Mouse (Mus musculus): ENCODE results near the gene Ndc1.

DNA sequence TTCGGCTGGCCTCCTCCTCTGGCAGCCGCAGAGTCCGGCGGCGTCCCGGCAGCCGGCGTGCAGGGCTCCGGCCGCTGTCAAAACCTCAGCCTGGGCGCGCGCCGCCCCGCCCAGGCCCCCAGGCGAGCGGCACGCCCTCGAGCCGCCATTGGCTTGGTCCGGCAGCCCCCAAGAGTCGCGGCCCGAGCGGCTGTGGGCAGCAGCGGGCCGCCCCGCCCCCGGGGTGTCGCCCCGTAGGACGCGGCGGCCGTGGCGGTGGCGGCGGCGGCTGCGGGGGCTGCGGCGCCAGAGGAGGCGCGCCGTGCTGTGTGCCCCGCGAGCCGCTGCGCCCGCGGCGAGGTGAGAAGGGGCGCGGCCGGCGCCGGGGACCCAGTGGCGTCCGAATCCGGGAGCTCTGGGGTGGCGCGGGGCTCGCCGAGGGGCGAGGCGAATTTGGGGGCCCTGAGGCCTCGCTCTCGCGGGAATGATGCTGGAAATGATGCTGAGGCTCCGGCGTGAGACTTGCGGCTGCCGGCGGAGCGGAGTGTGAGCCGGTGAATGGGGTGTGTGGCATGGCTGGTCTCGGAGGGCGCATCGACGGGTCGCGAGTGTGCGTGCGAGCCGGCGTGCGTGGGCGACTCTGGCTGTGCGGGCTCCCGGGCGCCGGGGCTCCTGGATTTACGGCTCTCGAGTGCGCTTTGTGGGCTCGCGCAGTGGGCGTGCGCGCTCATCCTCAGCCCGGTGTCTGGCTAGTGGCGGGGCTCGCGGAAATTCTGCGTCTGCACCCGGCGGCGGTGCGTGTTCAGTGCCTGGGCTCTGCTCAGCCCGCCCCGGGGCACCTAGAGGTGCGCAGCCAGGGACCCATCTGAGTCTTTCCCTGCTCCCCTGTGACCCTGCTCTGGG lies 67.0 kb downstream of the Ndc1 start, which contains the start of gene Glis1:
- TF ChIP-seq POLR2AphosphoS5 (IDR thresholded peaks at IDR 0.05; ENCODE audit: insufficient replicate concordance, low read depth, low read length) (no peak), CTCF (IDR thresholded peaks at IDR 0.05; ENCODE audit: low read depth, low read length) (no peak), TAL1 (conservative IDR thresholded peaks at IDR 0.05; ENCODE audit: low read depth, low read length) (no peak), GATA1 (IDR thresholded peaks at IDR 0.05; ENCODE audit: borderline replicate concordance, low read length) (no peak), GATA2 (IDR thresholded peaks at IDR 0.05; ENCODE audit: borderline replicate concordance, low read depth, low read length) (no peak)
